Mouse (Mus musculus) heart, adult 8-10 months (tissue): Measurements from ENCODE around the gene Ankrd11. TPM values are rescaled to one million over a fixed set of nuclear protein-coding genes. Genes with fewer than 3 reads are reported as not detected.

Source experiments
- DNase-seq: peaks from one replicate; pipeline ENCODE4 v3.0.0; 2022; ENCODE audit warnings: low spot score
- total RNA-seq, 4 experiments: library from RNA; stranded (reverse); gene quantifications; 2 replicates each; pipeline ENCODE4 v1.2.4; 2022

Gene Ankrd11
- total RNA-seq, 4 experiments from 2014 or later: 71.5 to 75.9 (median 75.2) TPM

DNA sequence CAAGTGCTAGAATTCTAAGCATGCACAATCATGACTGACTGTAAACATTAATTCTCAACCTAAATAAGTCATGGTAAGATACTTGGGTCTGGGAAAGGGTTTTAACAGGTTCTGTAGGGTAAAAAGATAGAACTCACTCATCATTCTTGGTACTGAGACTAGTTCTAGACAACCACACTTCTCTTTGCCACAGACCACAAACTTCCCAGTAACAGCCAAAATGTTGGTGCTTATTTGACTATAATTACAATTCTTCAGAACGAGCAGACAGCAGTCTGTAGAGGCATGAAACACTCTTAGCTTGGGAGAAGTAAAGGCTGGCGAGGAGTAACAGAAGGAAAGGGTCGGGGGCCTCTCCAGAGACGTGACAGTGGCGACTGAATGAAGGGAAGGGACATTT, 80.0 kb downstream of the Ankrd11 start:
- no peak for DNase-seq

DNA sequence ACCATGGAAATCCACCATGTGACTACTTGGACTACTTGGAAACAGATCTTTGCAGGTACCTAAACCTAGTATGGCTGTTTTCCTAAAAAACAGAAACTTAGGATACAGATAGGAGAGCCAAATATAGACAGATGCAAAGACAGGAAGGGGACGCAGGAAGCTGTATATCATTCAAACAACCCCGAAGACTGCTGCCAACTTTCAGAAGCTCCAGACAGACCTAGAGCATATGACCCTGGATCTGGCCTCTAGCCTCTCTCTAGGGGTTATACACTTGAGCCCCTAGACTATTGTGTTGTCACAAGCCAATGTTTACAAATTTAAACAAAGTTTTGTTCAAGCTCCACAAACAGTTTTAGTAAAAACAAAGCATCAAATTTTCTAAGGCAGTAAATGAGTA, 80.6 kb downstream of the Ankrd11 start:
- DNase-seq: no peak

DNA sequence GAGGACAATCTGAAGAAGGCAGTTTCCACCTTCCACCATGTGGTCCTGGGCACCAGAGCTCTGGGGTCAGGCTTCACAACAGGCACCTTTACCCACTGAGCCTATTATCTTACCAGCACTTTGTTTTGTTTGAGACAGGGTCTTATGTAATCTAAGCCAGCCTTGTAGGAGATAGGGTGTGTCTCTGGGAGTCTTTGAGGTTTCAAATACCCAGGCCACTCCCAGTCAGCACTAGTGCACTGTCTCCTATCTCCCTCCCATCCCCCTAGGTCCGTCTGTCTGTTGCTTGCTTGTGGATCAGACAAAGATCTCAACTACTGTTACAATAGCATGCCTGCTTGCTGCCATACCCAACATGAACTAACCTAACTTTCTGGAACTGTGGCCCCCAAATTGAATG, 81.1 kb downstream of the Ankrd11 start:
- no peak for DNase-seq

DNA sequence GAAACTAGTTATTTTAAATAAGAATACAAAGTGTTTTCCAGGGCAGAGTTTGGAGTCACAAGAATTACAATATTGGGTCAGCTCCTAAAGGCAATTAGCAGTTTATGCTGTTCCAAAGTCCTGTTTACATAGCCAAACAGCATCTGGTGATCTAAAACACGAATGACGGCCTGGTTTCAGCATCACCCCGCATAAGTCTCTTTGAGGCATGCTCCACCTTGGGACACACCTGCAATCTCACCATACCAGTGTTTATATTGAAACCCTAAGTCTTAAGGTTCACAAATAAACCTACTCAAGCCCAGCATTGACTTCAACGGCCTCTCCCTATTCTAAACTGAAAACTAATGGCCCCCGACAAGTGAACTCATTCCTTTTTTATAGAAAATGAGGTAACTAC, 81.8 kb downstream of the Ankrd11 start:
- no peak for DNase-seq

- no peak for DNase-seq
These were observed 86.1 kb downstream of the Ankrd11 start for GRCm38 (mm10) chr8:122955997-122956396.

- DNase-seq: no peak
These were observed 86.9 kb downstream of the Ankrd11 start for GRCm38 (mm10) chr8:122955195-122955594.

DNA sequence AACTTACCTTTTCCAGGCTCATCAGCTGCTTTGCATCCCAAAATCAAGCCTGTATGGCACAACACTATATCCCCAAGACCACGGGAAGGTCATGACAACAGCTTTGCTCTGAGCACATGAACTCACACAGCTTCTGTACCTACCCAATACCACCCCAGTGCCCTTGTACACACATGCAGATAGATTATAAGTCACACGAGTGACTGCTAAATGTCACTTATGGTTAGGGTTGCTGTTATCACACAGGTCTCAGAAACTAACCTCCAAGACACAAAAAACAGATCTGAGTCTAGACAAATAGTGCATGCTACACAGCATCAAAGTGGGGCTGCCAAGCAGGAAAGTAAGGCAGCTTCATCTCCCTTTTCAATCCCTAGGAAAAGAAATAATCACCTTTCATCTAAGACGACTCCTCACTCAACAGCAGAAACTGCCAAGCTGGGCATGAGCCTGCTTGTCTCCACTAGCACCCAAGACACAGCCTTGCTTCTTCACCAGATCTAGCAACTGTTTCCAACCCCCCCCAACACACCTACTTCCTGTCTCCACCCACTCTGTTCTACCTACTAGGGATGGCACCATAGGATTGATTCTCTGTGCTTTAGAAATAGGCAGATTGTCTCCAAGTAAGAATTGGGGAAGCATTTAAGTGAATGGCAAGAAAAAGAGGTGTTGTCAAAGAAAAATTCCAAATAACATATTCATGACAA, 87.8 kb downstream of the Ankrd11 start:
- no peak for DNase-seq

DNA sequence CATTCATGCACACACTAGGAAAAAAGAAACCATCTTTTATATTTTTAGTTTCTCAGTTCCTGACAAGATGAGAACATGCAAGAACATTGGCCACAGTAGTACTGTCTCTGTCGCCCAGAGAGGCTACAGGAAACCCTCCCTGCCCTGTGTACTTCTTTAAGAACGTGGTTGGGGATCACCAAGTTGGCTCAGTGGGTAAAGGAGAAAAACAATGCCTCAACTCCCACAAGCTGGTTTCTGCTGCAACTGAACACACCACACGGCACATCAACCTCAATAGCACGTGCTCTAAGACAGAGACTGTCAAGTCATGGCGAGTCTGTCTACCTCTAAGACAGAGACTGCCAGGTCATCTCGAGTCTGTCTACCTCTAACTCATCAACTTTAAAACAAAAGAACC, 89.0 kb downstream of the Ankrd11 start:
- no peak for DNase-seq

DNA sequence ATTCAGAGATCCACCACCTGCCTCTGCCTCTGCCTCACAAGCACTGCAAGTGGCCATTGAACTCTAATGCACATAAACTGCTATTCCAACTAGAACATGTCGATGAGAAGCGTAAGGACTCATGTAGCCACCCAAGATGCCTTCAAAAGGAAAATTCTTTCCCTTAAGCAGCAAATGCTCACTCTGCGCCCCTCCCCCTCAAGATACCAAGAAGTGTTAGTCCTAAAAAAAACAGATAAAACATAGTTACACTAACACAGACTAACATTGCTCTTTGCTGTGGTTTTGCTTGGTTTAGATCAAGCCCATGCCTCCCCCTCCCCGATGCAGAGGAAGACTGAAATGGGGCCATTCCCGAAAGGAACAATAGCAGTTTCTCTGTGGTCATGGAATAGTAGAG, 90.6 kb downstream of the Ankrd11 start:
- DNase-seq: no peak

- DNase-seq: no peak
These were observed 92.4 kb downstream of the Ankrd11 start for GRCm38 (mm10) chr8:122949701-122950100.

DNA sequence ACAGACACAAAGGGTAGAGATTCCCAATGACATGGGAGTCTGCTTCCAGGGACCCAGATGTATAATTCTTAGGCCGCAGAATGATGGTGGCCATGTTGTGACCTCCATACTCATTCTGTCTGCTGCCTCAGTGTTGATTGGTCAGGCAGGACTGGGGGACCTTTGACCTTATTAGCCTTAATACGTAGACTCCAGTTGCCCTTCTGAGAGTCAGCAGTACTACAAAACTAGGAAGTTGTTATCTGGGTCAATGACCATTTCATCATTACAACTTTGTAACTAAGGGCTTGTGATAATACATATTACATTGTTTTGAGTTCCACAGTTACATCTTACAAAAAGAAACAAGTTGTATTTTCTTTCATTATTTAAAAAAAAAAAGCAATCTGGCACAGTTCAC, 96.3 kb downstream of the Ankrd11 start:
- no peak for DNase-seq

DNA sequence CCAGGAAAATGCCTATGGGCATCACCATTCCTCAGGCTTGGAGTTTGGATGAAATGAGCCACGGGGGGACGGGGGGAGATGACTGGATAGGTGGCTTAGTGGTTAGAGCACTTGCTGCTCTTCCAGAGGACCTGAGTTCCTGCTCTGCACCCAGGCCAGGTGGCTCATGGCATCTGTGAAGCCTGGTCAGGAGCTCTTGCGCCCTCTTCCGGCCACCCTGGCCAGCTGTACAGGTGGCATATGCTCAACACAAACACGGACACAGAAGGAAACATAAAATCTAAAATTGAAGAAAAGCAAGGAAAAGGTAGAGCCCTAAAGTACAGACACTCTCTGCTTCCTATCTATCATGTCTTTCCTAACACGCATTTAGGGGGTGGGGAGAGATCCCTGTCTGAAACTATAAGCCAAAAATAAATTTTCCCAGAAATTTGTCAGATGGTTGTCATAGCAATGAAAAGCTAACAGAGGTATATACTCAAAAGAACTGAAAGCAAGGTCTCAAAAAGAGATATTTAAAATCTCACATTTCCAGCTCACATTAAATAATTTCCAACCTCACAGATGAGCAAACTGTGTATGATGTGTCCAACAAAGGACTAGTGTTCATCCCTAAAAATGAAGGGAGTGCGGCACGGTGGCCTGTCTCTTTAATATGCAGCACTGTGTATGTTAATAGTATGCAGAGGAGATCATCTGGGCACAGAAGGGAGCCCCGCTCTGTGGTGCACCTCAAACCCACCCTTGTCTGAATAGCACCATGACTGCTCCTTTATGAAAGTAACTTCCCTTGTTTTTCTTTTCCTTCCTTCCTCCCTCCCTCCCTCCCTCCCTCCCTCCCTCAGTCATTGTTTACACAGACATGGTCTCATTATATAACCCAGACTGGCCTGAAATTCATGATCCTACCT, 99.0 kb downstream of the Ankrd11 start:
- DNase-seq: no peak

GRCm38 (mm10) chr8:122938591-122938990, 103.5 kb downstream of the Ankrd11 start:
- peak; percentile 27 for DNase-seq

- DNase-seq: no peak
These were observed 103.9 kb downstream of the Ankrd11 start for GRCm38 (mm10) chr8:122938170-122938569.

GRCm38 (mm10) chr8:122937545-122938053, 104.5 kb downstream of the Ankrd11 start:
- DNase-seq: no peak

DNA sequence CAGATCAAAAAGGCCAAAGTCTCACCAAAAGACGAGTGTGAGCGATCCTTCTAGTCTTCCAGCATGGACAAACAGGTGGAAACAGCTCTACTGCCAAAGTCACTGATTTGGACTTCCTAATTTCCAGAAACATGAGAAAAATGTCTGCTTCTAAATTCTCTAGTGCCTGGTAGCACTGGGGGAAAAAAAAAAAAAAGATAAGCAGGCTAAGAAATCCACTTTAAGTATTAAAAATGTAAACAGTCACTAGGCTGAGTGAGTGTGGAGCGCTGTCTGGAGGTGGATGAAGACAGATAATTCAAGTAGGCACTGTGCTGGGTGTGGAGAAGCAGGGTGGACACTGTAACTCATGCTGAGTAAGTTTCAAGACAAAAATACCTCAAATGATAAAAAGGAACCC, 106.2 kb downstream of the Ankrd11 start:
- no peak for DNase-seq

DNA sequence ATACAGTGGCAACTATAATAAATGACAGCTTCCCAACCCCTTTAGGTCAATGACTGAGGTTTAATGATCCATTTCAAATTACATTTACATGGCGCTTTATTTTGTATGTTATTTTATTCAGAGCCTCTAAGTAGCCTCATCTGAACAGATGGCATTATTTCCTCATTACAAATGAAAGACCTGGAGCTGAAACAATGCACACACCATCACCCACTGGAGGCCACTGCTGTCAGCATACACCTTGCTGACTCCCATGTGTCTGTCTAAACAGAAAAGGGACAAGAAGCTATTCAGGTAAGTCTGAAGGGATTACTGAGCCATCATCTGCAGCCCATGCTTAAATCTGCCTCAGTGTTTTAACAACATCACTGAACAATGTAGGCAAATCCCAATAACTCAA, 107.0 kb downstream of the Ankrd11 start:
- no peak for DNase-seq

GRCm38 (mm10) chr8:122933973-122934372, 108.1 kb downstream of the Ankrd11 start:
- no peak for DNase-seq

- DNase-seq: no peak
These were observed 109.5 kb downstream of the Ankrd11 start for GRCm38 (mm10) chr8:122932561-122932959.

DNA sequence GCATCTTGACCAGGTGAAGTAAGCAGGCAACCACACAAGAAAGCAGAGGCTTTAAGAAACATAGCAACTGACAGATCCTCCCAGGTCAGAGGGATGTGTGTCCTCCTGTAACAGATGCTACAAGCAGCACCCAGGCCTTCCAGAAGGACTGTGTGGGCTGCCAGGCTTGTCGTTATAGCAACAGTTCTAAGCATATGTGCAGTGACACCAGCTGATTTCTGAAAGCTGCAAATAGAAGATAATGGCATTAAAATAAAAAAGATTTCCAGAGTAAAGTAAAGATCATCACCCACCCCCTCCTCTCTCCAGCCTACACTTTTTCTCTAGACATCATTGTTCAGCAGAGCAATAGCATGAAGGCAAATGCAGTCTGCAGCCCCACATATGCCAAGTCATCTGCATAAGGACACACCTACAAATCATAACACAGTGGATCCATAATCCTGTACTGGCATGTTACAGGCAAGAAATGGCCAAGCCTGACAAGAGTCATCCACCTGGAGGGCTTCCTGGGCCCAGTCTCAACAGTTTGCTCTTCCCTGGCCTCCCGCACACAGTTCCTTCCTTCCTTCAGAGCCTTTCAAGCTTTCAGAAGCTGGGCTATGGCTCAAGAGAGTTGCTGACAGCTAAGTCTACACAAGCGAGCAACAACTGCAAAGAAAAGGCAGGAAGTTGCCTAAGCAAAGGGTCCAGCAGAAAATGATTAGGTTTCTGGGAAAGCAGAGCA, 110.1 kb downstream of the Ankrd11 start:
- DNase-seq: no peak

- no peak for DNase-seq
These were observed 113.3 kb downstream of the Ankrd11 start for GRCm38 (mm10) chr8:122928631-122929224.

- DNase-seq: no peak
These were observed 114.2 kb downstream of the Ankrd11 start for GRCm38 (mm10) chr8:122927841-122928240.
